Mouse (Mus musculus): ENCODE measurements at regions not wholly inside any gene's neighbourhood (a gene's known extent, or its start where the extent isn't known, plus 50 kb on each side); places are given as distances from the start of the nearest gene placed in this dataset.

DNA sequence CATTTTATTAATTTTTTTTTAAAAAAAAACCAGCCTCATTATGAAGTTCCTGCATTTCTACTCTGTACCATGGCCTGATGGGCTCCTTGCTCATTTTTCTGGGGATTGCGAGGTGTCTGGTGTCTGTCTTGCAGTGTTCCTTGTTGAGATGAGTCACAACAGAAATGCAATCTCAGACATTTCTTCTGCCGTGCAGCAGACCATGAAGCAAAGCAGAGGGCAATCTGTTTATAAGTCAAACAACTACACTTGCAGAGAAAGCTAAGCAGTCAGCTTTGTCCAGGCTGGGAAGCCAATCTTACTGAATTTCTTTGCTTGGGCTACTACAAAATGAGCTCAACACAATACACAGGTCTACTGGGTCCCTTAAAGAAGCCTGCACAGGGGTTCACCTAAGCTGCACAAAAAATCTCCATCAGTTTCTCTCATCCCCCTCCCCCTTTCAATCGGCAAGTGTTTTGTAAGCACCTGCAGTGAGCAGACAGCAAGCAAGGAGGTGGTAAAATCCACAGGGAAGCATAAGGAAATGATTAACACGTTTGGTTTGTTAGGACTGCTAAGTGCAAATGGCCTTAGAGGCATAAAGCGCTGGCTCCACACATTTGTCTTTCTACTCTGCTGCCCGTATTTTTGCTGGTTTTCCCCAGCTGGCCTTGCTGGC is 171.0 kb upstream of the Dmrta1 start:
- 21% methylated on average over 6 of the region's 6 CpGs for WGBS
- no peak for DNase-seq (ENCODE audit: low read depth, low spot score)

DNA sequence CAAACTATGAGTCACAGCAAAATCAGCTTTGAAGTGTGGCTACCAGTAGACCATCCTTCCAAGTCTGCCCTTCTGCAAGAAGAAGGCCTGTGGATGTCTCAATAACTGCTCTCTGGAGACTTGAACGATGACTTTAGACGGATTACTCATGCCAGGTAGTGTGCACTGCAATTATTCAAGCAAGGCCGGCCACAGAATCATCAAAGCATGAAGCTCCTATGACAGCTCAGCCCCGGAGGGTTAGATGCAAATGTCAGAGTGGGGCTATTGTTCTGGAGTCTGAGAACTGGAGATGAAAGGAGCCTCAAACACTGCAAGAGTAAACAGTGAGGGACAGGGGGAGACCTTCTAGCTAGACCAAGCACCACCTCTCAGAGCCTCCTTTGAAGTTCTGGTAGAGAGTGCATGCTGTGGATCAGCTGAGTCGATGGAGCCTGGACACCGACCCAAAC is 173.8 kb upstream of the Dmrta1 start:
- no peak for DNase-seq (ENCODE audit: low read depth, low spot score)
- 33% methylated on average over 6 of the region's 6 CpGs for WGBS

GRCm38 (mm10) chr4:89500232-89500631 is 179.0 kb upstream of the Dmrta1 start:
- 35% methylated on average over 4 of the region's 4 CpGs for WGBS
- no peak for DNase-seq (ENCODE audit: low read depth, low spot score)

- WGBS = 87% methylated on average over 8 of the region's 8 CpGs
- no peak for DNase-seq (ENCODE audit: low read depth, low spot score)
Observed at GRCm38 (mm10) chr4:89490947-89491346, 180.1 kb upstream of the Cdkn2b start.

GRCm38 (mm10) chr4:89487416-89488165 is 176.8 kb upstream of the Cdkn2b start:
- 79% methylated on average over 5 of the region's 5 CpGs for WGBS
- DNase-seq (ENCODE audit: low read depth, low spot score) = no peak

DNA sequence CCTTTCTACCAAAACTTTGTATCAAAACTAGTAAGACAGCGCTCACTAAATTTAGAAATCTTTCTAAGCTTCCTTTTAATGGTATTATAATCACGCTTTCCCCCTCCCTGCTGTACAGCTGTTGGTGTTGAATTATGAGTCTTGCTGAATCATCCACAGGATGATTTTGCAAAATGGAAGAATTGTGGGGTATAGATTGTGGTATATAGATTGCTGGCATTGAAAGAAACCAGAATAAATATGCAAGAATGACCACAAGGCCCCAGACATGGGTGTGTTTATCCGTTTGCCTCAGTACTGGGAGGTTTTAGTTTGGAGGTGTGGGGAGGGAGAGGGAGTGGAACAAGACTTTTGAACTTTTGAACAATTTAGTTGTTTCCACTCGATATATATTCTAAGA is 176.1 kb upstream of the Cdkn2b start:
- WGBS = 68% methylated on average over 4 of the region's 4 CpGs
- no peak for DNase-seq (ENCODE audit: low read depth, low spot score)

DNA sequence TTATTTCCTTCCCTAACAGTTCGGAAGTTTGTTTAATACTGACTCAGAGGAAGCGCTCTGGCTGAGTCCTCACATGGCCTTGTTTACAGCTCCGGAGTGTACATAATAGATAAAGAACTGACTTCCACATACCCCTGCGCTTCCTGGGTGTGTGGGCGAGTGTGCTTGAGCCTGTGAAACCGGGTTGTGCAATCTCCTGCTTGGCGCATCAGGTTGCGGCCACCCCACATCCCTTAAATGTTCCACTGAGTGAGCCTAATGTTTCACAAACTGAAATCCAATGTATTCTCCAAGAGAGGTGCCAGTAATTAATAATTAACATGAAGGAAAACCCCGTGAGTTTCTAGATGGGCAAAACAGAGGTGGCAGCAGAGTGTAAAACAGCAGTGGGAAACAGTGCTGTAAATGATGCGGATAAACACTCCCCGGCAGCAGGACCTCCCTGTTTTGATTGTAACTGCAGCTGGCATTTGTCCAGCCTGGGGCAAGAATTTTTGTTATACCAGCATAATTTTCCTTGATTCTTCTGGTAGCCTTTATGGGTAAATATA is 175.2 kb upstream of the Cdkn2b start:
- WGBS = 10% methylated on average over 11 of the region's 11 CpGs
- no peak for DNase-seq (ENCODE audit: low read depth, low spot score)

DNA sequence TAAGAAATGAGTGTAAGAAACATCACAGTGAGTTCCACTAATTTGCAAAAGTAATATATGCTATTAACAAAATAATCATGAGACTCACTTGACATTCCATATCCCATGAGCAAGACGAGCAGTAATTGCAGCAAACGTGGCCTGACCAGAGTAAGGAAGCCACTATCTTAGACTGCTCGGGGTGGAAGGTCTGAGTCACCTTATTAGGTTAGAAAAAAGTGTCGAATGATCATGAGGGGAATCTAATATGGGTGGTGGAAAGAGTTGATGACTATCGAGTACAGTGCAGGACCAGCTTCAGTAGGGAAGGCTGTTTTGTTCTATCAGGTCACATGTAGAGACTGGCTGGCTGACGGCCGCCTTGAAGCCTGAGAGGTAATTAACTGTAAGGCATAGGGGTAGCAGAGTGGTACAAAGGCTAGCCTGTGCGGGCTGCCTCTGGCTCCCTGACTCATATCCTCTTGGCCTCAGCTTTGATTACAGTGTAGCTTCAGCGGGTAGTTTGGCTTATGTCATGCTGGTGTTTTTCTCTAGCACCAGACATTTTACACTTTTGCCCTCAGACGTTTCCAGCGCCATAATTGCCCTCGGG is 167.9 kb upstream of the Cdkn2b start:
- DNase-seq (ENCODE audit: low read depth, low spot score) = no peak
- 65% methylated on average over 12 of the region's 12 CpGs for WGBS

DNA sequence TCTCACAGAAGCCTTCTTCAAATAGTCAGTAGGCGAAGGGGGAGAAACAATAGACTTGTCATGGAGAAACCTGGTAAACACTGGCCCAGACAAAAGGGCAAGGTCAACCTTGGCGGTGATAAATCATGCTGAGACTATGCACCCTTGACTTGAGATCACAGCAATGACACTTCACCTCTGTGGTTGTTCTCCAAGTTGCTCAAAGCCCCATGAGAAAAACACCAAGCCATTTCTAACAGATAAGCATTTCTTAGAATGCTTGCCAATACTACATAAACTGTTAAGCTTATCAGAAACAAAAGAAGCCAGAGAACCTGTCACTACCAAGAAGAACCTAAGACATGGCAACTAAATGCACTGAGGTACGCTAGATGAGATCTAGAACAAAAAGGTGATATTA is 165.0 kb upstream of the Cdkn2b start:
- DNase-seq (ENCODE audit: low read depth, low spot score) = no peak
- WGBS = 73% methylated on average over 3 of the region's 3 CpGs

DNA sequence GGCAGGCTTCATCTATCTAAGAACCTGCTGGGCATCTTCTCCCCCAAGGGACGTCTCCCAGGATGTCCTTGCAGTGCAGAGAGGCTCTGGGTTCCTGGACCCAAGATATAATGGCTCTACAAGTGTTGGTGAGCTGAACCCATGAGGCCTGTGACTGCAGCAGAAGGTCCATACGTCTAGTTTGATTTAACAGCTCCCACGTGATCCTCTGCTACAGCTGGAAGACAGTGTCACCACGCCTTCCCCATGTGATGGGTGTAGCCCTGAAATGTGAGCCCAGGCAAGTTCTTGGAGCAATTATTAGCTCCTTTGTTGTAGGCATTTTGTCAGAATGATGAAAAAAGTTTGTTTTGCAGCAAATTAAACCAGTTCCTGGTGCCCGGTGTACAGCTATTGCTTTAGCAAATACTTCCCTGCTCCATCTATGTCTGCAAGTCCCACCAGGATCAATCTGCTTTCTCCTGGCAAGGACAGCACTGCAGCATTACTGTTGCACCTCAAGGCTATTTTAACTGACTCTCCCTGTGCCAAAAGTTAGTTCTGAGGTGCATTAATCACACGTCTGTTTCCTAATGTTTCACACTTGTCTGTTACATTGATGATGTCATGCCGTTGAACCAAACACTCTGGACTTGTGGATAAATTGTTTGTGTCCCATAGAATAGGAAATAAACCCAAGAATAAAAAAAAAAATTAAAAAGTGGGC is 164.2 kb upstream of the Cdkn2b start:
- WGBS = 35% methylated on average over 7 of the region's 7 CpGs
- no peak for DNase-seq (ENCODE audit: low read depth, low spot score)

DNA sequence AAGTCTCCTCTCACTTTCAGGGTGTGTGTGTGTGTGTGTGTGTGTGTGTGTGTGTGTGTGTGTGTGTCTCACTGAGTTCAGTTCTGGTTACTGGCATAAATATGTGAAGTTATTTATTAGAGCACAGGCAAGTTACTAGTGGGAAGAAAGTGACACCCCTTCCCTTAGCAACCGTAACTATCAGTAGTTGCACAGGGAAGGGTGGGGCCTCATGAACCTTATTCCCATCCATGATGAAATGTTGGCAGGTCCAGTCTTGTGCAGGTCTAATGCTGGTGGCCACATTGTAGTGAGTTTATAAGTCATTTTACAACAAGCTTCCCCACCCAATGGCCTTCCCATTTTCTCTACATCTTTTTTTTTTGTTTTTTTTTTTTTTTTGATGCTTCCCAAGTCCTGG is 160.6 kb upstream of the Cdkn2b start:
- no peak for DNase-seq (ENCODE audit: low read depth, low spot score)
- WGBS = 72% methylated on average over 1 of the region's 1 CpGs

GRCm38 (mm10) chr4:89470756-89471155 is 159.9 kb upstream of the Cdkn2b start:
- WGBS = 71% methylated on average over 2 of the region's 2 CpGs
- DNase-seq (ENCODE audit: low read depth, low spot score) = no peak

DNA sequence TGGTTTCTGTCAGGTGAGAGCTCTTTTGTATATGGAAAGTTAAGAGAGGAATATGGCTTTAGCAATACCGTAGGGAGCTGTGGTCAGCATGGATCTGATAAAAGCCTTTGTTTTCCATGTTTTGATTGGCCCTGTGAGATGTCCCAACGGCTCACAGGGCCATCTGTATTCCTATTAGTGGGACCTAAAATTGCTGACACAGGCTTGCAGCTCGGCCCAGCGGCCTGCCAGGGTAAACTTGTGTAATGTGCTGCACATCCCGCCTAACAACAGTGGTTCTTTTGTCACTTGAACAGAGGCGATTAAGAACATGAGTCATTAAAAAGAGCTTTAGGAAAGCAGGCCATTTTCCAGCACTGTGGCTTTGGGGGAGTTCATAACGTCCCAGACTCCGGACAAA is 159.0 kb upstream of the Cdkn2b start:
- 45% methylated on average over 8 of the region's 8 CpGs for WGBS
- no peak for DNase-seq (ENCODE audit: low read depth, low spot score)

DNA sequence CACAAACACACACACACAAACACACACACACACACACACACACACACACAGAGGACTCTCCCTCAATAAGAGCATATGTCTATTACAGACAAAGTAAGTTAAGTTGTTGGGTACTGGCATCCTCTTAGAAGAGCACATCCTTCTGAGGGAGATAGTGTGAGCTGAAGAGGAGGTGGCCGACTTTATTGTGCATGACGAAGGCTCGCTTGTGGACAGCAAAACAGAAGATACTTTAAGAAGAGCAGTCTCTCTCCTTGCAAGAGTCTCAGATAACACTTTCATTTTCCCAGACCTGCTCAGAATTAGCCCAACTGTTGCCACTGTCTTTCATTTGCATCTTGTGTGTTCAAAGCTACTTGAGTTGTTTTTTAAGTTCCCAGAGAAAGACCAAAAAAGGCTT is 158.6 kb upstream of the Cdkn2b start:
- 86% methylated on average over 3 of the region's 3 CpGs for WGBS
- DNase-seq (ENCODE audit: low read depth, low spot score) = no peak

- WGBS = 58% methylated on average over 3 of the region's 3 CpGs
- DNase-seq (ENCODE audit: low read depth, low spot score) = no peak
Observed at GRCm38 (mm10) chr4:89466766-89467165, 155.9 kb upstream of the Cdkn2b start.

GRCm38 (mm10) chr4:89463121-89463520 is 152.3 kb upstream of the Cdkn2b start:
- DNase-seq (ENCODE audit: low read depth, low spot score) = no peak
- WGBS = 87% methylated on average over 4 of the region's 4 CpGs

DNA sequence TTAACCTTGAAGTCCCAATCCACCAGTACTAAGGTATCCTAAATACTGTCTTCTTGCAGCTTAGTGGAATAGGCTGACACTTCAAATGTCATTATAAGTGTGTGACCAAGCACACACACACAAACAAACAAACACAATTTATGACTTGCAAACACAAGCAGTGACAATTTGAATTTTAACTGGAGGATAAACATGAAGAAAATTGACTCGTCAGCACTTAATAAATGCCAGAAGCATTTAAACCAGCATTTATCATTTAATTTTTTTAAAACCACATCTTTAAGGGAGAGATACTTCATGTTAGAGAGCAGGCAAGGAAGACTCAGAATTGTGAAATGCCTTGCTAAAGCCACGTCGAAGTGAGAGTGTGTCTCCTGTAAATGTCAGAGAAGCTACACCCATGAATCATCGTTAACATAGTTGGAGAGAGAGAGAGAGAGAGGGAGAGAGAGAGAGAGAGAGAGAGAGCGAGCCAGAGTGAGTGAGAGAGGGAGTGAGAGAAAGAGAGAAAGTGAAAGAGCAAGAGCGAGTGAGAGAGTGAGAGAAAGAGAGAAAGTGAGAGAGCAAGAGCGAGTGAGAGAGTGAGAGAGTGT is 149.4 kb upstream of the Cdkn2b start:
- WGBS = 69% methylated on average over 7 of the region's 7 CpGs
- no peak for DNase-seq (ENCODE audit: low read depth, low spot score)

DNA sequence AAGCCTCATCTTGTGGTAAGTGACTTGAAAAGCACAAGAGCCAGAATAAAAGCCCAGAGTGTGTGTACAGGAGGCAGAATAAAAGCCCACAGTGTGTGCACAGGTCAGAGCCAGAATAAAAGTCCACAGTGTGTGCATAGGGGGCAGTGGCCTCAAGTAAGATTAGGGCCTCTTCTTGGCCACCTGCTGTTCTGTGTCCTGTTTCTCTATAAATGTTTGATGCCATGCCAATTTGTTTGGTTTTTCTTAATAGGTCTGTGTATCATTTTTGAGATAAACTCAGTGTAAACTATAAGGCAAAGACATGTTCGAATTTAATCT is 148.5 kb upstream of the Cdkn2b start:
- no peak for DNase-seq (ENCODE audit: low read depth, low spot score)
- WGBS = 69% methylated on average over 1 of the region's 1 CpGs

GRCm38 (mm10) chr4:89458628-89459345 is 147.9 kb upstream of the Cdkn2b start:
- WGBS = 14% methylated on average over 2 of the region's 2 CpGs
- no peak for DNase-seq (ENCODE audit: low read depth, low spot score)

All from large intestine, adult 2 months (tissue).